Mouse (Mus musculus): ENCODE data around the gene Smc5.
A peak's percentile ranks its signal among the peaks of the same experiment; 100 is the strongest.

The Smc5 gene

GRCm38 (mm10) chr19:23273355-23274053 is at the start of gene Smc5:
Gene Smc5, minus strand, starts transcription at chr19:23273897.
- DNase-seq (ENCODE audit: low read depth, low spot score) = peak; percentile 41

- DNase-seq (ENCODE audit: low read depth, low spot score) = no peak
Observed at GRCm38 (mm10) chr19:23323107-23323506, 49.4 kb upstream of the Smc5 start.

GRCm38 (mm10) chr19:23317989-23318358 is 44.3 kb upstream of the Smc5 start:
- DNase-seq (ENCODE audit: low read depth, low spot score) = no peak

GRCm38 (mm10) chr19:23317295-23317988 is 43.7 kb upstream of the Smc5 start:
- no peak for DNase-seq (ENCODE audit: low read depth, low spot score)

GRCm38 (mm10) chr19:23316851-23317250 is 43.2 kb upstream of the Smc5 start:
- no peak for DNase-seq (ENCODE audit: low read depth, low spot score)

- no peak for DNase-seq (ENCODE audit: low read depth, low spot score)
Observed at GRCm38 (mm10) chr19:23309979-23310378, 36.3 kb upstream of the Smc5 start.

- no peak for DNase-seq (ENCODE audit: low read depth, low spot score)
Observed at GRCm38 (mm10) chr19:23306671-23307070, 33.0 kb upstream of the Smc5 start.

- peak; percentile 41 for DNase-seq (ENCODE audit: low read depth, low spot score)
Observed at GRCm38 (mm10) chr19:23299987-23300386, 26.3 kb upstream of the Smc5 start.

GRCm38 (mm10) chr19:23298917-23299316 is 25.2 kb upstream of the Smc5 start:
- no peak for DNase-seq (ENCODE audit: low read depth, low spot score)

GRCm38 (mm10) chr19:23297191-23297590 is 23.5 kb upstream of the Smc5 start:
- DNase-seq (ENCODE audit: low read depth, low spot score) = no peak

- no peak for DNase-seq (ENCODE audit: low read depth, low spot score)
Observed at GRCm38 (mm10) chr19:23289251-23289650, 15.6 kb upstream of the Smc5 start.

- DNase-seq (ENCODE audit: low read depth, low spot score) = no peak
Observed at GRCm38 (mm10) chr19:23281911-23282660, 8.4 kb upstream of the Smc5 start.

- DNase-seq (ENCODE audit: low read depth, low spot score) = no peak
Observed at GRCm38 (mm10) chr19:23274054-23274724, 492 bp upstream of the Smc5 start.

- no peak for DNase-seq (ENCODE audit: low read depth, low spot score)
Observed at GRCm38 (mm10) chr19:23256771-23257170, 16.9 kb downstream of the Smc5 start.

GRCm38 (mm10) chr19:23246473-23246872 is 27.2 kb downstream of the Smc5 start:
- DNase-seq (ENCODE audit: low read depth, low spot score) = no peak

- peak; percentile 52 for DNase-seq (ENCODE audit: low read depth, low spot score)
Observed at GRCm38 (mm10) chr19:23225065-23225464, 48.6 kb downstream of the Smc5 start.

- peak; percentile 90 for DNase-seq (ENCODE audit: low read depth, low spot score)
Observed at GRCm38 (mm10) chr19:23214326-23214725, 59.4 kb downstream of the Smc5 start.

GRCm38 (mm10) chr19:23211325-23211724 is 62.4 kb downstream of the Smc5 start:
- DNase-seq (ENCODE audit: low read depth, low spot score) = peak; percentile 10

- DNase-seq (ENCODE audit: low read depth, low spot score) = no peak
Observed at GRCm38 (mm10) chr19:23203505-23204053, 70.1 kb downstream of the Smc5 start.

GRCm38 (mm10) chr19:23202106-23202505 is 71.6 kb downstream of the Smc5 start:
- DNase-seq (ENCODE audit: low read depth, low spot score) = no peak

GRCm38 (mm10) chr19:23193076-23193475 is 80.6 kb downstream of the Smc5 start:
- DNase-seq (ENCODE audit: low read depth, low spot score) = no peak

GRCm38 (mm10) chr19:23191486-23191885 is 82.2 kb downstream of the Smc5 start:
- no peak for DNase-seq (ENCODE audit: low read depth, low spot score)

All from telencephalon, adult 2 months (tissue).